Mouse (Mus musculus) C2C12 (cell line): ENCODE results near the gene Mark2. TPM values are rescaled to one million over a fixed set of nuclear protein-coding genes. Genes with fewer than 3 reads are reported as not detected.

Experiments
- H3K27me3 ChIP-seq: one replicate; pipeline ENCODE4 v1.6.1; 2011; ENCODE audit not compliant: control insufficient read depth, insufficient read depth, insufficient read length
- H3K36me3 ChIP-seq: one replicate; pipeline ENCODE4 v1.6.1; 2011; ENCODE audit not compliant: control insufficient read depth, insufficient read depth
- H3K4me3 ChIP-seq: one replicate; pipeline ENCODE4 v1.5.1; 2011; ENCODE audit warnings: mild to moderate bottlenecking, control low read depth; ENCODE audit not compliant: poor library complexity, insufficient read depth, severe bottlenecking
- H3K79me2 ChIP-seq: one replicate; pipeline ENCODE4 v1.6.1; 2011; ENCODE audit not compliant: control insufficient read depth, insufficient read depth
- H3K79me3 ChIP-seq: one replicate; pipeline ENCODE4 v1.6.1; 2011; ENCODE audit warnings: low read depth, control low read depth
- H3ac ChIP-seq: one replicate; pipeline ENCODE3; 2011; ENCODE audit warnings: low read depth; ENCODE audit not compliant: control insufficient read depth, insufficient read length
- CEBPB ChIP-seq: IDR thresholded peaks from one replicate; pipeline ENCODE4 v1.6.1; 2011; ENCODE audit warnings: low read depth, mild to moderate bottlenecking, control low read depth, moderate library complexity
- CTCF ChIP-seq: IDR thresholded peaks from one replicate; pipeline ENCODE4 v1.5.1; 2011; ENCODE audit not compliant: control insufficient read depth, insufficient read depth, insufficient read length
- FOSL1 ChIP-seq: IDR thresholded peaks from one replicate; pipeline ENCODE4 v1.8.0; 2011; ENCODE audit warnings: mild to moderate bottlenecking, low read length; ENCODE audit not compliant: poor library complexity, insufficient read depth, severe bottlenecking
- MAX ChIP-seq: IDR thresholded peaks from one replicate; pipeline ENCODE4 v1.6.1; 2011; ENCODE audit warnings: mild to moderate bottlenecking, control low read depth
- MYOD1 ChIP-seq: IDR thresholded peaks from one replicate; pipeline ENCODE4 v1.6.1; 2011; ENCODE audit warnings: low read depth; ENCODE audit not compliant: control insufficient read depth, insufficient read length
- MYOG ChIP-seq: IDR thresholded peaks from one replicate; pipeline ENCODE4 v1.6.1; 2011; ENCODE audit not compliant: control insufficient read depth, insufficient read length; ENCODE audit errors: extremely low read depth
- USF1 ChIP-seq: IDR thresholded peaks from one replicate; pipeline ENCODE4 v1.6.1; 2011; ENCODE audit warnings: low read depth, mild to moderate bottlenecking, control low read depth, moderate library complexity
- polyA plus RNA-seq: library from polyadenylated mRNA; unstranded; fragments of >200 nt; fragmentation: generic; extraction: Trizol; gene quantifications from one replicate; pipeline ENCODE4 v1.2.1, GENCODE M21; 2012; ENCODE audit warnings: missing spikeins

The Mark2 gene
- polyA plus RNA-seq, 1 experiment = 27.2 TPM

DNA sequence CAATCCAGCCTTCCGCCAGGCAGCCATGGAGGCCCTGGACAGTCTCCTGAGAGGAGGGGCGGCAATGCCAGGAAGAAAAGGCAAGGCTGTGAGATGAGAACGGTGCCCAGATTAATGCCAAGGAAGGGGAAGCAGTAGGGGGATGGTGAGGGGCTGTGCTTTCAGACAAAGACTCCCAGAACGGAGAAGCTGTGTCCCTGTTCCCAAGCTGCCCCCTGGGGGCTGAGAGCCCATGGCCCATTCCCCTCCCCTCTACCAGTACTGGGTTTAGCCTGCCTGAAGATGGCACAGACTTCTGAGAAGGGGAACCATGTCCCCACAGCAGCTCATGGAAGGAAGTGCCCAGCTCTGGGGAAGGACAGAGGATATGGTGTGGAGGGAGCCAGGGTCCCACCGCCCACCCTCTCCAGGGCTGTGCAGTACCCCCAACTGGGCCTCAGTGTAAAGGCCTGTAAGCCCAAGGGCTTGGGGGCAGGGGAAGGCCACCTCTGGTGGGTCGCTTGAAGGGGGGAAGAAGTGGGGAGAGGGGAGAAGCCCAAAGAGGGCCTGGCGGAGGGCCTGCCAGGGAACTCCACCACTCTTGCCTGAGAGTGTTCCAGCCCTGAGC lies 65.5 kb downstream of the Mark2 start:
- H3K36me3 ChIP-seq = peaks cover 70% of the 10 kb centered on the region

DNA sequence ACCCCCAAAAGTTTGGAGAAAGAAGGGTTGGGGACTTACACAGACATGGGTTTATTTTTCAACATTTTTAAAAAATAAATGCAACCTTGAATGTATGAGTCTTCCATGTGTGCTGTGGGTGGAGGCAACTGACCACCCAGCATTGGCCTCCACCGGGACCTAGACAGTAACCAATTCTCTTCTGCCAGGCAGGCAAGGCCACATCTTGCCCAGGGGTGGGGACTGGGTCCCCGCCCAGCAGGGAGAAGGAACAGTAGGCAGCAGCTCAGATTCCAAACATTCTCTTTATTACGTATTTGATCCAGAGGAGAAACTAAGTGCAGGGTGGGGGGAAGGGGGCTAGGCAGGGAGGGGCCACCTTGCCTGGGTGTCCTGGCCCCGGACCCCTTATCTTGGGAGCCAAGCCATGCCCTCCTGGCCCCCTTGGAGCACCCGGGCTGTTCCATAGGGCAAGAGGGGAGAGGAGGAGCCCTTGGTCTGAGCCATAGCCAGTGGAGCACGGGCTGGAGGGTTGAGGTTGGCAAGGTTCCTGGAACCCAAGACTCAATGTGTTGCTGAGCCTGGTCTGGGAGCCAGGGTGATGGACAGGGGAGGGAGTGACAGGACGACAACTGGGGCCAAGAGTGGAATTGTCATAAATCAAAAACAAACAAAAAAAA lies 66.4 kb downstream of the Mark2 start:
- H3K4me3 ChIP-seq = no peak overlapping the region
- peaks cover 76% of the 10 kb centered on the region for H3K36me3 ChIP-seq
- H3K79me3 ChIP-seq = no peaks in the 10 kb centered on the region
- TF ChIP-seq FOSL1 (no peak), CEBPB (no peak), MYOG (no peak), MYOD1 (no peak), MAX (no peak), CTCF (no peak), USF1 (no peak)
- no peaks in the 10 kb centered on the region for H3K79me2 ChIP-seq
- no peak overlapping the region for H3ac ChIP-seq
- H3K27me3 ChIP-seq = no peaks in the 10 kb centered on the region

More for the DNA sequence above, 65.5 kb downstream of the Mark2 start:
- H3K27me3 ChIP-seq = no peaks in the 10 kb centered on the region
- no peaks in the 10 kb centered on the region for H3K79me2 ChIP-seq
- H3K4me3 ChIP-seq = no peak overlapping the region
- no peak for TF ChIP-seq MYOG
- TF ChIP-seq CTCF = no peak
- no peak for TF ChIP-seq CEBPB
- no peak for TF ChIP-seq MYOD1
- no peaks in the 10 kb centered on the region for H3K79me3 ChIP-seq
- no peak overlapping the region for H3ac ChIP-seq

DNA sequence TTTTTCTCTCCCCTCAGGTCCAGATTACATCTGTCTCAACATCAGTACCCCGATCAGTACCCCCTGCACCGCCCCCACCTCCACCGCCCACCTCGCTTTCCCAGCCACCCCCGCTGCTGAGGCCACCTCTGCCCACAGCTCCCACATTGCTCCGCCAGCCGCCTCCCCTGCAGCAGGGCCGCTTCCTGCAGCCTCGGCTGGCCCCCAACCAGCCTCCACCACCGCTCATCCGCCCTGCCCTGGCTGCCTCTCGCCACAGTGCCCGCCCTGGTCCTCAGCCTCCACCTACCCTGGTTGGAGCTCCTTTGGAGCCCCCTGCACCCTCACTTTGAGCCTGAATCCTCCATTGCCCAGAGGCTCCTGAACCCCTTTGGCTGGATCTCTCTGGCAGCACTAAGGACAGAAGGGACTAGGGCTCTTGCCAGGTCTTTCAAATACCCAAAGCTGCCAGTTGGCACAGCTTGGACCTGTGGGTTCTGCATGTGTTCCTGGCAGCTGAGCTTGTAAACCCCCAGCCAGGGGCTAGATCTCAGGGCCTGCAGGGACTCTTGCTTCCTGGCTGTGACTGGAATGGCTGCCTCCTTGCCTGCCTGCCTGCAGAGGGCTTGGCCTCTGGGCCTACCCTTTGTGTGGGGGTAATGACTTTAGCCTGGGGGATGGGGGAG lies 67.2 kb downstream of the Mark2 start:
- peaks cover 69% of the 10 kb centered on the region for H3K36me3 ChIP-seq
- TF ChIP-seq CTCF = no peak
- no peak for TF ChIP-seq MYOD1
- TF ChIP-seq FOSL1 = no peak
- no peak for TF ChIP-seq MYOG

DNA sequence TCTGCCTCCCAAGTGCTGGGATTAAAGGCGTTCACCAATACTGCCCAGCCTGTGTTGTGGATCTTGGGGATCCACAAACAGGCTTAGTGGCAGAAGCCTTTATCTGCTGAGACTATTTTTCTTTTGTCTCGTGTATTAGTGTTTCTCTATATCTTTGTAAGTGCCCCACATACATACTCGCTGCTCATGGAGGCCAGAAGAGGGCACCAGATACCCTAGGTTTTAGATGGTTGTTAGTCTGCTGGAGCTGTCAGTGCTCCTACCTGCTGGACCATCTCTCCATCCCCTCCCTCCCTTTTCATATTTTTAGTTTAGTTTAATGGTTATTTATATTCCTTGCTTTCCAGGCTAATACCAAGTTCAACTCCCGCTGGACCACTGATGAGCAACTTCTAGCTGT lies 68.2 kb downstream of the Mark2 start:
- Histone ChIP-seq H3K79me2 (peaks cover 15% of the 10 kb centered on the region), H3K79me3 (peaks cover 4% of the 10 kb centered on the region), H3K36me3 (peaks cover 59% of the 10 kb centered on the region), H3ac (no peak overlapping the region), H3K27me3 (no peaks in the 10 kb centered on the region), H3K4me3 (no peak overlapping the region)
- no peak for TF ChIP-seq MYOG
- TF ChIP-seq MAX = no peak
- no peak for TF ChIP-seq MYOD1
- no peak for TF ChIP-seq CEBPB
- TF ChIP-seq CTCF = no peak
- TF ChIP-seq USF1 = no peak
- TF ChIP-seq FOSL1 = no peak

More for the DNA sequence above, 67.2 kb downstream of the Mark2 start:
- Histone ChIP-seq H3K4me3 (no peak overlapping the region), H3K79me3 (peaks cover under 1% of the 10 kb centered on the region), H3K79me2 (peaks cover 6% of the 10 kb centered on the region), H3ac (no peak overlapping the region), H3K27me3 (no peaks in the 10 kb centered on the region)

DNA sequence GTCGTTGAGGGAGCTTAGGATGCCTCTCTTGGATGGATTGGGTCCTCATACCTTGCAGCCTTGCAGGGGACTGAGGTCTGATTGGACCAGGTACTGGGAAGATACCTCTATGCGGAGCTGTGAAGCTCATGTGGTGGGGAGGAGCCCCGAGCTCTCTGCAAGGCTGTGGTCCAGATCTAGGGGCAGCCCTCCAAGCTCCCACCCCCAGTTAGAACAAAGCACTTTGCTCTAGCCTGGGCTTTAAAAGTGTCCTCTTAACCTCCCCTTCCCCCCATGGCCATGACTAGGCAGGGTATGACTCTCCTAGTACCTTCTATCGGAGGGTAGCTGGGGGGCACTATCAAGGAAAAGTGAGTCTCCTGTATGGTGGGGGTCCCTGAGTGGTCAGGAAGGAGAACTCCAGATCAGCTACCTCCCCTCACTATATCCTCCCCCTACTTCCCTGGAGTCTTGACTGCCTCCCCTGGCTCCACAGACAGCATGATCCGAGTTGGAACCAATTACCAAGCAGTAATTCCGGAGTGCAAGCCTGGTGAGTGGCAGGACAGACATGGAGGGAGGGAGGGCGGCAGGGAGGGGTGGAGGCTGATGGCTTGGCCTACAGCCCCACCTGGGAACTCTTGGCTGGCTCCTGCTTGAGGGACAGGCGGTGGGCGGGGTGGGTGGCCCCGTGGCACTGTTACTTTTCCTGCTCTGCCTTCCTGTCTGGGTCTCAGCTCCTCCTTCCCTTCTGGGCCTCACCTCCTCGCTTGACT lies 72.2 kb downstream of the Mark2 start:
- peaks cover 4% of the 10 kb centered on the region for H3K79me3 ChIP-seq
- peak overlapping the region; percentile 92 for H3ac ChIP-seq
- H3K79me2 ChIP-seq = peaks cover 15% of the 10 kb centered on the region
- no peak for TF ChIP-seq USF1
- no peak for TF ChIP-seq CTCF
- TF ChIP-seq CEBPB = no peak
- no peak for TF ChIP-seq MAX
- TF ChIP-seq FOSL1 = no peak
- peak overlapping the region; percentile 60 for H3K4me3 ChIP-seq
- no peaks in the 10 kb centered on the region for H3K27me3 ChIP-seq
- H3K36me3 ChIP-seq = peaks cover 35% of the 10 kb centered on the region

DNA sequence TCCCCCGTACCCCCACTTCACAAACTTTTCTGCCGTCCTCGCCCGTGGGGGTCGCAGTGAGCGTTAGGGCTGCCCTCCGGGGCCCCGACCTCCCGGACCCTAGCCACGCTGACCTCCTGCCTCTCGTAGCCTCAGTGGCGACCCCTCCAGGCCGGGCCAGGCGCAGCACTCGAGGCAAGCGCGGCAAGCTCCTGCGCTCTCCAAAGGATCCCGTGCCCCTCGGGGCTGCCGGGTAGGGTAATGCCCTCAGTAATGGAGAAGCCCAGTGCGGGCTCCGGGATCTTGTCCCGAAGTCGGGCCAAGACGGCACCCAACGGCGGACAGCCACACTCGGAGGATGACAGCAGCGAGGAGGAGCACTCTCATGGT lies 73.0 kb downstream of the Mark2 start:
- Histone ChIP-seq H3K27me3 (no peaks in the 10 kb centered on the region), H3ac (peak overlapping the region; percentile 92), H3K4me3 (peak overlapping the region; percentile 60), H3K79me3 (peaks cover 4% of the 10 kb centered on the region), H3K36me3 (peaks cover 29% of the 10 kb centered on the region), H3K79me2 (peaks cover 15% of the 10 kb centered on the region)
- peak; percentile 90 for TF ChIP-seq CTCF
- no peak for TF ChIP-seq MAX
